Mouse (Mus musculus): ENCODE measurements around the gene Gm12185.
"Not testable (repeated sequence)": the region's sequence is repeated elsewhere in the genome, so short reads cannot be mapped to it uniquely, and the experiment has no call there.

Gene Gm12185

GRCm38 (mm10) chr11:48991740-48992520 is at the start of gene Gm12185:
Gene Gm12185 (minus strand): TSS chr11:48992226.
- peak; percentile 85 for DNase-seq (ENCODE audit: low read depth)

GRCm38 (mm10) chr11:49012074-49012473 is 20.0 kb upstream of the Gm12185 start:
- not testable (repeated sequence) for DNase-seq (ENCODE audit: low read depth)

GRCm38 (mm10) chr11:49006785-49007184 is 14.8 kb upstream of the Gm12185 start:
- not testable (repeated sequence) for DNase-seq (ENCODE audit: low read depth)

GRCm38 (mm10) chr11:49006317-49006716 is 14.3 kb upstream of the Gm12185 start:
- DNase-seq (ENCODE audit: low read depth): not testable (repeated sequence)

GRCm38 (mm10) chr11:49000411-49000810 is 8.4 kb upstream of the Gm12185 start:
- not testable (repeated sequence) for DNase-seq (ENCODE audit: low read depth)

GRCm38 (mm10) chr11:48994018-48994417 is 2.0 kb upstream of the Gm12185 start, which contains the start of gene Tgtp1:
Gene Tgtp1 (minus strand): TSS chr11:48994172.
- DNase-seq (ENCODE audit: low read depth): peak; percentile 75

- DNase-seq (ENCODE audit: low read depth): not testable (repeated sequence)
These were observed 1.3 kb upstream of the Gm12185 start for GRCm38 (mm10) chr11:48993296-48993695.

GRCm38 (mm10) chr11:48989981-48990380 is 2.0 kb downstream of the Gm12185 start:
- DNase-seq (ENCODE audit: low read depth): peak; percentile 42

GRCm38 (mm10) chr11:48988219-48988618 is 3.8 kb downstream of the Gm12185 start:
- DNase-seq (ENCODE audit: low read depth): not testable (repeated sequence)

- DNase-seq (ENCODE audit: low read depth): not testable (repeated sequence)
These were observed 9.2 kb downstream of the Gm12185 start for GRCm38 (mm10) chr11:48982848-48983247.

- DNase-seq (ENCODE audit: low read depth): not testable (repeated sequence)
These were observed 12.0 kb downstream of the Gm12185 start for GRCm38 (mm10) chr11:48980052-48980451.

GRCm38 (mm10) chr11:48979251-48979650 is 12.8 kb downstream of the Gm12185 start, which contains the start of gene 9930111J21Rik1:
Gene 9930111J21Rik1 (minus strand): TSS chr11:48979398.
- not testable (repeated sequence) for DNase-seq (ENCODE audit: low read depth)

GRCm38 (mm10) chr11:48978240-48978939 is 13.6 kb downstream of the Gm12185 start, which contains the start of gene Olfr56:
Gene Olfr56 (plus strand): TSS chr11:48978889.
- not testable (repeated sequence) for DNase-seq (ENCODE audit: low read depth)

GRCm38 (mm10) chr11:48974686-48975085 is 17.3 kb downstream of the Gm12185 start:
- DNase-seq (ENCODE audit: low read depth): not testable (repeated sequence)

GRCm38 (mm10) chr11:48946090-48946489 is 45.9 kb downstream of the Gm12185 start, which contains the start of gene Psme2b:
Gene Psme2b (minus strand): TSS chr11:48946190.
- DNase-seq (ENCODE audit: low read depth): not testable (repeated sequence)

- not testable (repeated sequence) for DNase-seq (ENCODE audit: low read depth)
These were observed 52.7 kb downstream of the Gm12185 start for GRCm38 (mm10) chr11:48939286-48939685.

- not testable (repeated sequence) for DNase-seq (ENCODE audit: low read depth)
These were observed 56.7 kb downstream of the Gm12185 start for GRCm38 (mm10) chr11:48935291-48935690.

- not testable (repeated sequence) for DNase-seq (ENCODE audit: low read depth)
These were observed 58.1 kb downstream of the Gm12185 start for GRCm38 (mm10) chr11:48933923-48934322.

GRCm38 (mm10) chr11:48933422-48933821 is 58.6 kb downstream of the Gm12185 start:
- DNase-seq (ENCODE audit: low read depth): peak; percentile 65

- peak; percentile 70 for DNase-seq (ENCODE audit: low read depth)
These were observed 64.0 kb downstream of the Gm12185 start for GRCm38 (mm10) chr11:48928068-48928467.

GRCm38 (mm10) chr11:48926437-48926836 is 65.6 kb downstream of the Gm12185 start:
- peak; percentile 47 for DNase-seq (ENCODE audit: low read depth)

GRCm38 (mm10) chr11:48923818-48924217 is 68.2 kb downstream of the Gm12185 start:
- DNase-seq (ENCODE audit: low read depth): not testable (repeated sequence)
